Mouse (Mus musculus) erythroid progenitor cell, adult 5-6 weeks (primary cell): ENCODE results near the gene Btbd17. TPM values are rescaled to one million over a fixed set of nuclear protein-coding genes. Genes with fewer than 3 reads are reported as not detected.

Source experiments
- ATAC-seq: replicated peaks from 2 replicates; pipeline ENCODE4 v1.8.0; 2016; ENCODE audit warnings: moderate number of reproducible peaks, mild to moderate bottlenecking, moderate TSS enrichment, inconsistent platforms; ENCODE audit not compliant: poor library complexity, low FRiP score, severe bottlenecking
- total RNA-seq, 2 experiments: library from RNA; stranded (forward) in 1 of 2; stranded (reverse) in 1 of 2; fragments of 150-400 nt in 1 of 2; fragments of 186-747, 209-891 nt in 1 of 2; gene quantifications; 2 replicates each; pipeline versions ENCODE4 v1.2.3 to v1.2.4; 2015 to 2017; ENCODE audit warnings: low replicate concordance in 2 of 2

Gene Btbd17
- total RNA-seq, 2 experiments from 2014 or later = not detected

- no peak for ATAC-seq
Measured at GRCm38 (mm10) chr11:114786326-114786725, 9.4 kb downstream of the Btbd17 start.

DNA sequence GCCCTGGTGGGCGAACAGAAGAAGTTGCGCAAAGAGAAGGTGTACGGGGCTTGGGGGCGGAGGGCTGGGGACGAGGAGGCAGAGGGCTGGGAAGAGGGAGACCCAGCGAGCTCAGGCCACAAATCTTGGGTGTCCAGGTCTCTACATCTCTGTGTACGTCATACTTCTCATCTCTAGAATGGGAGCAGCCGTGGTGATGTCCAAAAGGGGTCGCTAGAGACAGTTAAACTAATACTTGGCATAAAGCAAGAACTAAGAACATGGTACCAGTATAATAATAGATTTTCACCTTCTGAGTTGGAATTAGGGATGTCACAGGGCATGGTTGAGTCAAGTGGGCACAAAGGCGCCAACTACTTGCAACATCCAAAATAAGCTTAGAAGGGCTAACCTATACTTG lies 9.9 kb downstream of the Btbd17 start:
- ATAC-seq = no peak

- no peak for ATAC-seq
Measured at GRCm38 (mm10) chr11:114780076-114780475, 15.7 kb downstream of the Btbd17 start.

GRCm38 (mm10) chr11:114771896-114772295 lies 23.8 kb downstream of the Btbd17 start:
- no peak for ATAC-seq

GRCm38 (mm10) chr11:114769911-114770310 lies 25.8 kb downstream of the Btbd17 start:
- no peak for ATAC-seq

DNA sequence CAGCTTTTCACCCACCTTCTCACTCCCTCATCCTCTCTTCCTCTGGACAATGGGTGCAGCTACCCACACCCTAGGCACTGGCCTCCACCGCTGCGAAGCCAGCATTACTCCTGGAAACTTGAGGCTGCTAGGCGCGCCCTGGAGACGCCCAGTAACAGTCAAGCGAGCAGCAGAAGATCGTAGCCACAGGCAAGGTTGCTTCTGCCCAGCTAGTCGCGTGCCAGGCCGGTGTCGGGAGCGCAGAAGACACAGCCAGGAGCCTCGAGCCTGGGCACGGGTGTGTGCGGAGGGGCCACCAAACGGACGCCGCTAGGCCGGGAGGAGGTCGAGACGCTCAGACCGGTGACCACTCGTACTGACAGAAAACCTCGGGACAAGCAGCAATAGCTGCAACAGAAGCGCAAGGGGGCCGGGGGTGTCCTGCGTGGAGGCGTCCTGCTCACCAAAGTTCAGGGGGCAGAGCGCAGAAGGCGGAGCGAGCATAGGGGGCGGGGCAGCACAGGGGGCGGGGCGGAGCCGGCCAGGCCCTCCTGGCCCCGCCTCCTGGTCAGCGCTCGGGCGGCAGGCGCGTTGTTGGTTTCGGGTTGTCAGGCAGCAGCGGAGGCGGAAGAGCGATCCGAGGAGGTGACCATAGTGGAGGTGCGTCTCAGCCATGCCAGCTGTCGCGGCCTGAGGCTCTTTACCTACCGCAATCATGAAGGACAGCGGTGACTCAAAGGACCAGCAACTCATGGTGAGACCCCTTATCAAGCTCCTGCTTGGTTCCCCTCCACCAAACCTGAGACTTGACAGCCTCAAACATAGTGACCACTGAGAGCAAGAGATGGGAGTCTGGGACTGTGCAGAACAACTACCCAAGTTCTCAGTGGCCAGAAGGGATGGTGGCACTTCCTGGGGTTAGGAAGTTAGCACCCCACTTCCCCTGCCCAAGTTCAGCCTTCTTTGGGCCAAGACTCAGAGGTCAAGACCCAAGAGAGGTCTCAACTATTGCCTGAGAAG lies 30.6 kb downstream of the Btbd17 start, which contains the start of gene Kif19a:
Gene Kif19a (plus strand): TSS at position 569 of the 999 bp plus-strand sequence.
- no peak for ATAC-seq

GRCm38 (mm10) chr11:114747564-114748138 lies 48.1 kb downstream of the Btbd17 start:
- ATAC-seq = no peak

GRCm38 (mm10) chr11:114745134-114745533 lies 50.6 kb downstream of the Btbd17 start:
- ATAC-seq = peak; percentile 71

- ATAC-seq = no peak
Measured at GRCm38 (mm10) chr11:114741451-114741850, 54.3 kb downstream of the Btbd17 start.

Other genes with a start within 250 kb of the Btbd17 start
- 369 and 378 TPM in 2 replicates for gene Rpl38, start 127.4 kb downstream of the Btbd17 start, total RNA-seq (2015; ENCODE audit: low replicate concordance)
- gene Rpl38, start 127.4 kb downstream of the Btbd17 start, total RNA-seq (2017; ENCODE audit: low replicate concordance) = 367 and 731 TPM in 2 replicates
- 1.3 and 1.8 TPM in 2 replicates for gene Ttyh2, start 120.5 kb downstream of the Btbd17 start, total RNA-seq (2015; ENCODE audit: low replicate concordance)
- gene Ttyh2, start 120.5 kb downstream of the Btbd17 start, total RNA-seq (2017; ENCODE audit: low replicate concordance) = 1.6 and 2.4 TPM in 2 replicates
- gene Dnaic2, start 68.5 kb downstream of the Btbd17 start, total RNA-seq (2015; ENCODE audit: low replicate concordance) = not detected in 2 replicates
- gene Dnaic2, start 68.5 kb downstream of the Btbd17 start, total RNA-seq (2017; ENCODE audit: low replicate concordance) = not detected in 2 replicates
- not detected in 2 replicates for gene Kif19a, start 30.6 kb downstream of the Btbd17 start, total RNA-seq (2015; ENCODE audit: low replicate concordance)
- gene Kif19a, start 30.6 kb downstream of the Btbd17 start, total RNA-seq (2017; ENCODE audit: low replicate concordance) = not detected in 2 replicates
- not detected in 2 replicates for gene Gpr142, start 3.0 kb upstream of the Btbd17 start, total RNA-seq (2015; ENCODE audit: low replicate concordance)
- not detected in 2 replicates for gene Gpr142, start 3.0 kb upstream of the Btbd17 start, total RNA-seq (2017; ENCODE audit: low replicate concordance)
- not detected in 2 replicates for gene Gprc5c, start 55.2 kb upstream of the Btbd17 start, total RNA-seq (2015; ENCODE audit: low replicate concordance)
- gene Gprc5c, start 55.2 kb upstream of the Btbd17 start, total RNA-seq (2017; ENCODE audit: low replicate concordance) = not detected in 2 replicates
- 2.1 and 4.3 TPM in 2 replicates for gene Cd300a, start 94.1 kb upstream of the Btbd17 start, total RNA-seq (2015; ENCODE audit: low replicate concordance)
- 2.9 and 6.0 TPM in 2 replicates for gene Cd300a, start 94.1 kb upstream of the Btbd17 start, total RNA-seq (2017; ENCODE audit: low replicate concordance)
- 5.0 and 10.1 TPM in 2 replicates for gene Cd300lb, start 138.4 kb upstream of the Btbd17 start, total RNA-seq (2015; ENCODE audit: low replicate concordance)
- 1.8 and 2.3 TPM in 2 replicates for gene Cd300lb, start 138.4 kb upstream of the Btbd17 start, total RNA-seq (2017; ENCODE audit: low replicate concordance)
- gene Cd300c, start 173.2 kb upstream of the Btbd17 start, total RNA-seq (2015; ENCODE audit: low replicate concordance) = not detected in 2 replicates
- not detected in 2 replicates for gene Cd300c, start 173.2 kb upstream of the Btbd17 start, total RNA-seq (2017; ENCODE audit: low replicate concordance)
- 2.9 and 6.8 TPM in 2 replicates for gene Cd300ld, start 194.0 kb upstream of the Btbd17 start, total RNA-seq (2015; ENCODE audit: low replicate concordance)
- 3.0 and 4.2 TPM in 2 replicates for gene Cd300ld, start 194.0 kb upstream of the Btbd17 start, total RNA-seq (2017; ENCODE audit: low replicate concordance)
- gene Cd300c2, start 205.9 kb upstream of the Btbd17 start, total RNA-seq (2015; ENCODE audit: low replicate concordance) = 8.0 and 12.6 TPM in 2 replicates
- gene Cd300c2, start 205.9 kb upstream of the Btbd17 start, total RNA-seq (2017; ENCODE audit: low replicate concordance) = 2.3 and 8.6 TPM in 2 replicates
- not detected in 2 replicates for gene Cd300ld2, start 220.2 kb upstream of the Btbd17 start, total RNA-seq (2015; ENCODE audit: low replicate concordance)
- gene Cd300ld2, start 220.2 kb upstream of the Btbd17 start, total RNA-seq (2017; ENCODE audit: low replicate concordance) = not detected in 2 replicates
- not detected in 2 replicates for gene Cd300ld4, start 231.1 kb upstream of the Btbd17 start, total RNA-seq (2015; ENCODE audit: low replicate concordance)
- not detected in 2 replicates for gene Cd300ld4, start 231.1 kb upstream of the Btbd17 start, total RNA-seq (2017; ENCODE audit: low replicate concordance)
- gene Cd300ld5, start 241.8 kb upstream of the Btbd17 start, total RNA-seq (2015; ENCODE audit: low replicate concordance) = 5.8 and 11.7 TPM in 2 replicates
- gene Cd300ld5, start 241.8 kb upstream of the Btbd17 start, total RNA-seq (2017; ENCODE audit: low replicate concordance) = not detected in 2 replicates